Mouse (Mus musculus) CD4-positive helper T cell, adult 2 months (primary cell): ENCODE results near the gene Trnau1ap.
"Not testable (repeated sequence)": the region's sequence is repeated elsewhere in the genome, so short reads cannot be mapped to it uniquely, and the experiment has no call there.

Experiments used
- DNase-seq: peaks from one replicate; pipeline ENCODE4 v3.0.0-alpha.2; 2012; ENCODE audit warnings: low read depth, missing footprints, low spot score

Trnau1ap gene

GRCm38 (mm10) chr4:132344403-132345134 lies 15.2 kb upstream of the Trnau1ap start:
- no peak for DNase-seq

GRCm38 (mm10) chr4:132341451-132341850 lies 12.1 kb upstream of the Trnau1ap start:
- DNase-seq = no peak

GRCm38 (mm10) chr4:132338943-132339342 lies 9.6 kb upstream of the Trnau1ap start:
- DNase-seq = no peak

GRCm38 (mm10) chr4:132332880-132333279 lies 3.5 kb upstream of the Trnau1ap start:
- DNase-seq = no peak

GRCm38 (mm10) chr4:132331960-132332359 lies 2.6 kb upstream of the Trnau1ap start:
- no peak for DNase-seq

- no peak for DNase-seq
Observed at GRCm38 (mm10) chr4:132329835-132330354, 557 bp upstream of the Trnau1ap start.

GRCm38 (mm10) chr4:132328391-132328982 lies 851 bp downstream of the Trnau1ap start:
- DNase-seq = no peak

GRCm38 (mm10) chr4:132326481-132326880 lies 2.9 kb downstream of the Trnau1ap start:
- DNase-seq = no peak

GRCm38 (mm10) chr4:132315711-132316110 lies 13.6 kb downstream of the Trnau1ap start:
- no peak for DNase-seq

- no peak for DNase-seq
Observed at GRCm38 (mm10) chr4:132312627-132313026, 16.7 kb downstream of the Trnau1ap start.

- DNase-seq = no peak
Observed at GRCm38 (mm10) chr4:132311801-132312200, 17.5 kb downstream of the Trnau1ap start.

- no peak for DNase-seq
Observed at GRCm38 (mm10) chr4:132311209-132311608, 18.1 kb downstream of the Trnau1ap start.

GRCm38 (mm10) chr4:132309849-132310472 lies 19.4 kb downstream of the Trnau1ap start:
- DNase-seq = peak; percentile 84

GRCm38 (mm10) chr4:132309140-132309848 lies 20.0 kb downstream of the Trnau1ap start:
- peak; percentile 80 for DNase-seq

GRCm38 (mm10) chr4:132308437-132309139 lies 20.8 kb downstream of the Trnau1ap start:
- peak; percentile 93 for DNase-seq

GRCm38 (mm10) chr4:132306004-132306403 lies 23.3 kb downstream of the Trnau1ap start:
- DNase-seq = no peak

GRCm38 (mm10) chr4:132305276-132305675 lies 24.1 kb downstream of the Trnau1ap start:
- peak; percentile 36 for DNase-seq

- DNase-seq = not testable (repeated sequence)
Observed at GRCm38 (mm10) chr4:132303484-132303883, 25.9 kb downstream of the Trnau1ap start.

- peak; percentile 76 for DNase-seq
Observed at GRCm38 (mm10) chr4:132302939-132303479, 26.3 kb downstream of the Trnau1ap start, which contains the start of gene Rab42. Rab42 (minus strand) TSS chr4:132303385.

- DNase-seq = peak; percentile 48
Observed at GRCm38 (mm10) chr4:132301965-132302938, 27.1 kb downstream of the Trnau1ap start.
